Mouse (Mus musculus) embryonic facial prominence, embryonic 13.5 days (tissue): Measurements from ENCODE around the gene Ugt2a2. TPM values are rescaled to one million over a fixed set of nuclear protein-coding genes. Genes with fewer than 3 reads are reported as not detected.
A peak's percentile ranks its signal among the peaks of the same experiment; 100 is the strongest.
"Not testable (repeated sequence)": the region's sequence is repeated elsewhere in the genome, so short reads cannot be mapped to it uniquely, and the experiment has no call there.

Experiments
- ATAC-seq: fragments of 200-750 bp; cut with Nextera tagmentation; 2 replicates; pipeline ENCODE4 v1.8.0; 2017; ENCODE audit warnings: low read depth; ENCODE audit not compliant: insufficient number of reproducible peaks, insufficient read depth, low FRiP score, low TSS enrichment
- H3K27ac ChIP-seq: fragments of 300-500 bp; sonication (generic); 2 replicates; pipeline ENCODE4 v1.5.1; 2015; ENCODE audit warnings: moderate library complexity, mild to moderate bottlenecking, inconsistent platforms
- H3K27me3 ChIP-seq: fragments of 300-500 bp; sonication (generic); 2 replicates; pipeline ENCODE4 v1.6.1; 2015; ENCODE audit warnings: mild to moderate bottlenecking, inconsistent platforms
- H3K36me3 ChIP-seq: fragments of 300-500 bp; sonication (generic); 2 replicates; pipeline ENCODE4 v1.6.1; 2015; ENCODE audit warnings: mild to moderate bottlenecking, inconsistent platforms
- H3K4me1 ChIP-seq: fragments of 300-500 bp; sonication (generic); 2 replicates; pipeline ENCODE4 v1.6.1; 2015; ENCODE audit warnings: inconsistent platforms
- H3K4me2 ChIP-seq: fragments of 300-500 bp; sonication (generic); 2 replicates; pipeline ENCODE4 v1.6.1; 2015; ENCODE audit warnings: moderate library complexity, mild to moderate bottlenecking, inconsistent platforms
- H3K4me3 ChIP-seq: fragments of 300-500 bp; sonication (generic); 2 replicates; pipeline ENCODE4 v1.5.1; 2015; ENCODE audit warnings: mild to moderate bottlenecking, inconsistent platforms
- H3K9ac ChIP-seq: fragments of 300-500 bp; sonication (generic); 2 replicates; pipeline ENCODE4 v1.6.1; 2015; ENCODE audit warnings: mild to moderate bottlenecking, inconsistent platforms
- H3K9me3 ChIP-seq: fragments of 300-500 bp; sonication (generic); 2 replicates; pipeline ENCODE4 v1.6.1; 2016; ENCODE audit warnings: inconsistent platforms
- WGBS: fragments of 180-500 bp; shearing (Covaris S2); methylation state at CpG from one replicate; pipeline ENCODE4 v1.1.7; 2015; ENCODE audit warnings: mixed read lengths; 5-methylcytosine and 5-hydroxymethylcytosine counted together
- polyA plus RNA-seq: library from polyadenylated mRNA; unstranded; fragments of >200 nt; fragmentation: Nextera tagmentation; extraction: Ambion mirVana; gene quantifications from 2 replicates; pipeline ENCODE4 v1.2.1, GENCODE M21; 2015

Ugt2a2 gene
- polyA plus RNA-seq: 0.17 and 1.3 TPM in 2 replicates

DNA sequence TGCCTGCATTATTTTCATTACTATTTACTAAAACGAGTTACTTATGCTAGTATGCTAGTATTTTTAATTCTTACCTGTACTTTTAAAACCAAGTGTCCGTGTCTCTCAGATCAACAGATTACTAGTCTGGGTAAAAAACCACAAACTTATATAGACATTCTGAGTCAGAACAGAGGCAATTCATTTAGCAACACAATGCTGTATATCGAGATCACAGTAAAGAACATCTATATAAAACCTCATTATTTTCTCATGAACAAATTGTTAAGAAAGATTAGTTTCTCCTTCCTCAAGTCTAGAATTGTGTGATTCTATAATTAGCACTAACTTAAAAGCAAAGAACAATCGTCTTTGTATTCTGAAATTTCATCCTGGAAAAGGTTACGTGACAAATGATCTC, at the start of gene Ugt2a2:
Ugt2a2 (minus strand) TSS at position 101 of the 400 bp plus-strand sequence.
- no peak within 1 kb of the TSS for H3K4me3 ChIP-seq
- no peaks in the 10 kb centered on the region for H3K4me1 ChIP-seq
- no peaks in the 10 kb centered on the region for H3K36me3 ChIP-seq
- H3K9ac ChIP-seq: no peak within 1 kb of the TSS
- H3K4me2 ChIP-seq: no peak within 1 kb of the TSS
- WGBS: 75% methylated on average over 5 of the region's 5 CpGs
- no peak for ATAC-seq
- H3K9me3 ChIP-seq: no peaks in the 10 kb centered on the region
- no peak within 1 kb of the TSS for H3K27ac ChIP-seq
- no peaks in the 10 kb centered on the region for H3K27me3 ChIP-seq

DNA sequence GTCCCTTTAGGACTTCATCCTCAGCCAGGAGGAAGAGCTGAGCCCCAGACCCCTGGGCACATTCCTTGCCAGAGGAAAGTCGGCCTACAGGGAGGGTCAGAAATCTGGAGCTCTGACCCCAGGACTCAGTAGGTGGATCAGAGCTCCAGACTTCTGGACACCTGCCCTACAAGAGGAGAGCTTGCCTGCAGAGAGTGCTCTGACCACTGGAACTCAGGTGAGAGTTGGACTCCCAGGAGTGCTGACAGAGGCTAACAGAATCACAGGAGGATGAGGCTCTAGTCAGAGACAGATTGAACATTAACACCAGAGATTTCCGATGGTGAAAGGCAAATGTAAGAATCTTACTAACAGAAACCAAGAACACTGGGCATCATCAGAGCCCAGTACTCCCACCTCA, 41.5 kb upstream of the Ugt2a2 start:
- not testable (repeated sequence) for H3K27ac ChIP-seq, H3K9me3 ChIP-seq, H3K4me3 ChIP-seq, H3K4me2 ChIP-seq, ATAC-seq, H3K9ac ChIP-seq, H3K36me3 ChIP-seq, H3K4me1 ChIP-seq, H3K27me3 ChIP-seq
- 87% methylated on average over 2 of the region's 2 CpGs for WGBS

DNA sequence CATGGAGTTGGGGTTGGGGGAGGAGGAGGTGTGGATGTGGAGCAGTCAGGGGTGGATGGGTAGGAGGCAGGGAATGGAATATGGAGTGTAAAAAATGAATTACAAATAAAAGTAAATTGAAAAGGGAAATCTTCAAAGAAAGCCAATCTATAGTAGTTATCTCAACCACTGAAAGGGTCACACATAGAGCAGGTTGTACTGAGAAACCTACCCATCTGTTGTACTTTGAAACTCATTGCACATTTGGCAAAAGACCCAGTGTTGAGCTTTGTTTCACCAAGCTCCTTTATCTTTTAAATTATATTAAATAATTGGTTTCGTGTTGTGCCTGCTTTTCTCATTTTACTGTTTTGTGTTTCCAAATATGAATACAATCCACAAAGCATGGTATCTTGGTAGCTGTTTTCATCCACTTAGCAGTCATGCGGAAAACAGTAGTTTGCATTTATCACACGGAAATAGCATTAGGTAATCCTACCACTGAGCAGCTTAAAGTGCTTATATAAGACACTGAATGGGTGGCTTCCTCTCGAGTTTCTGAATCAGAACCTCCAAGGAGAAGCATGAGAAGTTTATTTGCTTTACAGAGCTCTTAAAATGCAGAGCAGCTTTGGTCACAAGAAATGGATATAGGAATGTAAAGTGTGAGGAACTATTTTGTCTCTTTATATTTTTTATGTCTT, 23.9 kb upstream of the Ugt2a2 start:
- WGBS: 51% methylated on average over 4 of the region's 4 CpGs
- ATAC-seq: 0 out of 2 replicates have a peak, but pooled peaks have one; percentile 56

GRCm38 (mm10) chr5:87502687-87503086, 20.6 kb upstream of the Ugt2a2 start:
- Histone ChIP-seq H3K36me3 (no peaks in the 10 kb centered on the region), H3K27ac (no peak overlapping the region), H3K9ac (no peak overlapping the region), H3K27me3 (no peaks in the 10 kb centered on the region), H3K4me2 (no peak overlapping the region), H3K9me3 (no peaks in the 10 kb centered on the region), H3K4me1 (no peaks in the 10 kb centered on the region), H3K4me3 (no peak overlapping the region)
- WGBS: 62% methylated on average over 1 of the region's 1 CpGs
- ATAC-seq: peak; percentile 75

More for the DNA sequence above, 23.9 kb upstream of the Ugt2a2 start:
- Histone ChIP-seq H3K36me3 (no peaks in the 10 kb centered on the region), H3K4me2 (no peak overlapping the region), H3K4me1 (no peaks in the 10 kb centered on the region), H3K27me3 (no peaks in the 10 kb centered on the region), H3K9me3 (no peaks in the 10 kb centered on the region), H3K27ac (no peak overlapping the region), H3K4me3 (no peak overlapping the region), H3K9ac (no peak overlapping the region)

- no peaks in the 10 kb centered on the region for H3K27me3 ChIP-seq
- no peak overlapping the region for H3K4me2 ChIP-seq
- no peaks in the 10 kb centered on the region for H3K4me1 ChIP-seq
- no peaks in the 10 kb centered on the region for H3K36me3 ChIP-seq
- H3K9me3 ChIP-seq: no peaks in the 10 kb centered on the region
- H3K4me3 ChIP-seq: no peak overlapping the region
- no peak overlapping the region for H3K9ac ChIP-seq
- no peak for ATAC-seq
- no peak overlapping the region for H3K27ac ChIP-seq
Measured at GRCm38 (mm10) chr5:87499341-87499740, 17.3 kb upstream of the Ugt2a2 start.

GRCm38 (mm10) chr5:87498936-87499335, 16.9 kb upstream of the Ugt2a2 start:
- Histone ChIP-seq H3K36me3 (no peaks in the 10 kb centered on the region), H3K9ac (no peak overlapping the region), H3K9me3 (no peaks in the 10 kb centered on the region), H3K4me3 (no peak overlapping the region), H3K4me1 (no peaks in the 10 kb centered on the region), H3K4me2 (no peak overlapping the region), H3K27ac (no peak overlapping the region), H3K27me3 (no peaks in the 10 kb centered on the region)
- no peak for ATAC-seq

- 82% methylated on average over 1 of the region's 1 CpGs for WGBS
Measured at GRCm38 (mm10) chr5:87490771-87491170, 8.7 kb upstream of the Ugt2a2 start, which contains the start of gene Ugt2a1. Ugt2a1 (minus strand) TSS chr5:87490871.

DNA sequence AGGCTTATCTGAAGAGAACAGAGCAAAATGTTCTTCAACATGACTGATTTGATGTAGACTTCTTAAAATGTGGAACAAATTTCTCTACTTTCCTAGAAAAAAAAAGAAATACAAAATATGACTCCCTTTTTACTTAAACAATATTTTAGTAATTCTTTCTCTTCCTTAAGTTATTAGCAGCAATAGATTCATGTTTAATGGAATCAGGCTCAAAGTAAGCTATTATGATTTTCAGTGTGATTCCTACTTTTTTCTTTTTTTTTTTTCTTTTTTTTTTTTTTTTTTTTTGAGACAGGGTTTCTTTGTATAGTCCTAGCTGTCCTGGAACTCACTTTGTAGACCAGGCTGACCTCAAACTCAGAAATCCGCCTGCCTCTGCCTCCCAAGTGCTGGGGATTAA, 4.6 kb upstream of the Ugt2a2 start, which contains the start of gene Gm43638:
Gm43638 (minus strand) TSS at position 101 of the 400 bp plus-strand sequence.
- ATAC-seq, H3K27ac ChIP-seq, H3K9me3 ChIP-seq: not testable (repeated sequence)

More at GRCm38 (mm10) chr5:87490771-87491170, 8.7 kb upstream of the Ugt2a2 start, which contains the start of gene Ugt2a1:
- Histone ChIP-seq H3K9ac (no peak within 1 kb of the TSS), H3K27me3 (no peaks in the 10 kb centered on the region), H3K4me1 (no peaks in the 10 kb centered on the region), H3K4me3 (no peak within 1 kb of the TSS), H3K27ac (no peak within 1 kb of the TSS), H3K9me3 (no peaks in the 10 kb centered on the region), H3K4me2 (no peak within 1 kb of the TSS), H3K36me3 (no peaks in the 10 kb centered on the region)
- no peak for ATAC-seq

GRCm38 (mm10) chr5:87458810-87459209, 23.2 kb downstream of the Ugt2a2 start:
- Histone ChIP-seq H3K27me3 (no peaks in the 10 kb centered on the region), H3K9me3 (no peaks in the 10 kb centered on the region), H3K36me3 (no peaks in the 10 kb centered on the region), H3K4me2 (no peak overlapping the region), H3K9ac (no peak overlapping the region), H3K4me3 (no peak overlapping the region), H3K4me1 (no peaks in the 10 kb centered on the region), H3K27ac (no peak overlapping the region)
- no peak for ATAC-seq
- WGBS: 40% methylated on average over 1 of the region's 1 CpGs

More for the DNA sequence above, 4.6 kb upstream of the Ugt2a2 start, which contains the start of gene Gm43638:
- 70% methylated on average over 1 of the region's 1 CpGs for WGBS
- H3K36me3 ChIP-seq, H3K4me3 ChIP-seq, H3K4me1 ChIP-seq, H3K9ac ChIP-seq, H3K4me2 ChIP-seq, H3K27me3 ChIP-seq: not testable (repeated sequence)

DNA sequence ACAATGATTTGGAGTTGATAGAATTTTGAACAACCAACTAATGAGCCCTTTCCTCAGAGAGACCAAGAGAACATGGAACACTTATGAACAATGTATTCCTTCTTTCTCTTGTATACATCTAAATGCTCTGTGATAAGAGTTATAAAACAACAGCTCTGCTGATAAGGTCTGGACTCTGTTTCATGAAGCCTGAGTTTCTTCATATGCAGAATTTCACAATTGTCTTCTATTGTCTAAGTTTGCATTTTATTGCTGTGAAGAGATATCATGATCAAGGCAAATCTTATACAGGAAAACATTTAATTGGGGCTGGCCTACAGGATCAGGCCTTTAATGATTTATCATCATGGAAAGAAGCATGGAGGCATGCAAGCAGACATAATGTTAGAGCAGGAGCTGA, 24.4 kb downstream of the Ugt2a2 start:
- Histone ChIP-seq H3K4me1 (no peaks in the 10 kb centered on the region), H3K9ac (no peak overlapping the region), H3K4me3 (no peak overlapping the region), H3K27me3 (no peaks in the 10 kb centered on the region), H3K36me3 (no peaks in the 10 kb centered on the region), H3K27ac (no peak overlapping the region), H3K4me2 (no peak overlapping the region), H3K9me3 (no peaks in the 10 kb centered on the region)
- no peak for ATAC-seq

DNA sequence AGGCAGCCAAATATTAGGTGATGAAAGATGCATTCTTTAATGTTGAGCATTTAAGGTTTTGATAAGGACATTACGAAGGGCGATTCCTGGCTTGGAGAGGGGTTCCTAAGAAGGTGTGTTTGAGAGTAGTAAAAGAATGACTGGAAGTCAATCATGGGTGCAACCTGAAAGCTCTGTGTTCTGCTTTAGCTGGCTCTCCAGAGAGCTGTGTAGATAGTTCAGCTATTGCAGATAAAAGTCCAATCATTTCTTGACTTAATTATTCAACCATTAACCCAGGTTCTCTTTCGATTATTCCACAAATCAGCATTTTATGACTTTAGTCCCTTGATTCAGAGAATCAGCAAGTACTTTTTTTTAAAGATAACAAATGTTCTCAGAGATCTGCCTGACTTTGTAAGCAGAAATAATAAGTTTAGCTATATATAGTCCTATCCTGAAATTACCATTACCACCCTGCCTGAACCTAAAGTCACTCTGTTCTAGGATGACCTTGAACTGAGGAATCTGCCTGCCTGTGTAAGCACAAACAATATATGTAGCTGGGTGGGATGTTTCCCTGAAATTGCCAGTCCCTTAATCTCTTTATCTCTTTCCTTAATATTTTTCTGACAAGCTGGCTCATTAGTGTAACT, 25.7 kb downstream of the Ugt2a2 start:
- Histone ChIP-seq H3K9me3 (no peaks in the 10 kb centered on the region), H3K4me3 (no peak overlapping the region), H3K27me3 (no peaks in the 10 kb centered on the region), H3K9ac (no peak overlapping the region), H3K4me2 (no peak overlapping the region), H3K4me1 (no peaks in the 10 kb centered on the region), H3K27ac (no peak overlapping the region), H3K36me3 (no peaks in the 10 kb centered on the region)
- no peak for ATAC-seq
- 87% methylated on average over 3 of the region's 3 CpGs for WGBS

GRCm38 (mm10) chr5:87455519-87455918, 26.5 kb downstream of the Ugt2a2 start:
- no peaks in the 10 kb centered on the region for H3K4me1 ChIP-seq
- no peaks in the 10 kb centered on the region for H3K9me3 ChIP-seq
- no peak overlapping the region for H3K4me3 ChIP-seq
- no peak overlapping the region for H3K9ac ChIP-seq
- no peak overlapping the region for H3K27ac ChIP-seq
- no peaks in the 10 kb centered on the region for H3K36me3 ChIP-seq
- no peak for ATAC-seq
- no peak overlapping the region for H3K4me2 ChIP-seq
- no peaks in the 10 kb centered on the region for H3K27me3 ChIP-seq
